Mouse (Mus musculus) embryonic facial prominence, embryonic 14.5 days (tissue): ENCODE data around the gene Fzd1. TPM values are rescaled to one million over a fixed set of nuclear protein-coding genes. Genes with fewer than 3 reads are reported as not detected.

Experiments
- ATAC-seq: fragments of 200-750 bp; cut with Nextera tagmentation; 2 replicates; pipeline ENCODE4 v1.8.0; 2017; ENCODE audit warnings: low read depth, moderate number of reproducible peaks, moderate TSS enrichment
- DNase-seq: peaks from one replicate; pipeline ENCODE4 v3.0.0-alpha.2; 2015; ENCODE audit warnings: low spot score
- H3K27ac ChIP-seq: fragments of 300-500 bp; sonication (generic); replicated peaks from 2 replicates; pipeline ENCODE4 v1.5.1; 2014; ENCODE audit warnings: low read depth, mild to moderate bottlenecking, low read length, moderate library complexity
- H3K27me3 ChIP-seq: fragments of 300-500 bp; sonication (generic); replicated peaks from 2 replicates; pipeline ENCODE4 v1.6.1; 2014; ENCODE audit warnings: low read length; ENCODE audit not compliant: control insufficient read depth, insufficient read depth
- H3K36me3 ChIP-seq: fragments of 300-500 bp; sonication (generic); 2 replicates; pipeline ENCODE4 v1.6.1; 2014; ENCODE audit warnings: low read length, mixed read lengths; ENCODE audit not compliant: control insufficient read depth, insufficient read depth
- H3K4me1 ChIP-seq: fragments of 300-500 bp; sonication (generic); 2 replicates; pipeline ENCODE4 v1.6.1; 2014; ENCODE audit warnings: antibody characterized with exemption, low read length; ENCODE audit not compliant: control insufficient read depth, insufficient read depth
- H3K4me2 ChIP-seq: fragments of 300-500 bp; sonication (generic); 2 replicates; pipeline ENCODE4 v1.6.1; 2014; ENCODE audit warnings: low read depth, mild to moderate bottlenecking, low read length, moderate library complexity, mixed read lengths
- H3K4me3 ChIP-seq: fragments of 300-500 bp; sonication (generic); 2 replicates; pipeline ENCODE4 v1.5.1; 2014; ENCODE audit warnings: low read depth, mild to moderate bottlenecking, low read length
- H3K9ac ChIP-seq: fragments of 300-500 bp; sonication (generic); 2 replicates; pipeline ENCODE4 v1.6.1; 2014; ENCODE audit warnings: low read depth, mild to moderate bottlenecking, low read length, moderate library complexity, mixed read lengths
- H3K9me3 ChIP-seq: fragments of 300-500 bp; sonication (generic); 2 replicates; pipeline ENCODE4 v1.6.1; 2016; ENCODE audit warnings: low read length; ENCODE audit not compliant: control insufficient read depth
- WGBS: fragments of 180-500 bp; shearing (Covaris S2); extraction: QIAGEN DNeasy Blood & Tissue Kit; methylation state at CpG from one replicate; pipeline ENCODE4 v1.1.7; 2014; 5-methylcytosine and 5-hydroxymethylcytosine counted together
- microRNA-seq: library from miRNA; unstranded; fragments of <30 nt; microRNA quantifications from one replicate; pipeline ENCODE4, GENCODE M21; 2016; ENCODE audit warnings: borderline number of aligned reads
- polyA plus RNA-seq: library from polyadenylated mRNA; unstranded; fragments of >200 nt; fragmentation: Nextera tagmentation; extraction: Ambion mirVana; gene quantifications from 2 replicates; pipeline ENCODE4 v1.2.1, GENCODE M21; 2014

Gene Fzd1
- polyA plus RNA-seq, 1 experiment from 2014 or later, result 29.6 TPM

GRCm38 (mm10) chr5:4733239-4733638 lies 24.6 kb downstream of the Fzd1 start:
- WGBS, result 53% methylated on average over 4 of the region's 4 CpGs

GRCm38 (mm10) chr5:4732241-4733229 lies 25.3 kb downstream of the Fzd1 start:
- 32% methylated on average over 10 of the region's 10 CpGs for WGBS
- peak; percentile 66 for DNase-seq
- Histone ChIP-seq H3K27me3 (no peaks in the 10 kb centered on the region), H3K4me1 (peaks cover 17% of the 10 kb centered on the region; the same call in 1 of the 2 replicates), H3K36me3 (no peaks in the 10 kb centered on the region), H3K4me3 (no peak overlapping the region), H3K9ac (no peak overlapping the region), H3K4me2 (no peak overlapping the region), H3K9me3 (no peaks in the 10 kb centered on the region), H3K27ac (no peak overlapping the region)
- ATAC-seq, result peak; percentile 55; the same call in 1 of the 2 replicates

More at GRCm38 (mm10) chr5:4733239-4733638, 24.6 kb downstream of the Fzd1 start:
- no peak overlapping the region for H3K9ac ChIP-seq
- H3K27ac ChIP-seq, result no peak overlapping the region
- no peaks in the 10 kb centered on the region for H3K27me3 ChIP-seq
- no peak for ATAC-seq
- H3K4me2 ChIP-seq, result no peak overlapping the region
- no peak overlapping the region for H3K4me3 ChIP-seq
- no peaks in the 10 kb centered on the region for H3K36me3 ChIP-seq
- no peak for DNase-seq
- H3K4me1 ChIP-seq, result peaks cover 17% of the 10 kb centered on the region; the same call in 1 of the 2 replicates
- H3K9me3 ChIP-seq, result no peaks in the 10 kb centered on the region

GRCm38 (mm10) chr5:4731743-4732215 lies 26.1 kb downstream of the Fzd1 start:
- no peaks in the 10 kb centered on the region for H3K27me3 ChIP-seq
- 46% methylated on average over 5 of the region's 5 CpGs for WGBS
- peaks cover 17% of the 10 kb centered on the region; the same call in 1 of the 2 replicates for H3K4me1 ChIP-seq
- H3K27ac ChIP-seq, result no peak overlapping the region
- no peak overlapping the region for H3K4me3 ChIP-seq
- H3K4me2 ChIP-seq, result no peak overlapping the region
- ATAC-seq, result peak; percentile 82; the same call in 1 of the 2 replicates
- peak; percentile 29 for DNase-seq
- H3K9ac ChIP-seq, result no peak overlapping the region
- H3K36me3 ChIP-seq, result no peaks in the 10 kb centered on the region
- H3K9me3 ChIP-seq, result no peaks in the 10 kb centered on the region

GRCm38 (mm10) chr5:4731064-4731463 lies 26.8 kb downstream of the Fzd1 start:
- no peak overlapping the region for H3K4me3 ChIP-seq
- no peaks in the 10 kb centered on the region for H3K27me3 ChIP-seq
- H3K27ac ChIP-seq, result no peak overlapping the region
- H3K9ac ChIP-seq, result no peak overlapping the region
- ATAC-seq (no peak), DNase-seq (no peak)
- 82% methylated on average over 3 of the region's 3 CpGs for WGBS
- no peaks in the 10 kb centered on the region for H3K9me3 ChIP-seq
- H3K4me2 ChIP-seq, result no peak overlapping the region
- no peaks in the 10 kb centered on the region for H3K36me3 ChIP-seq
- peaks cover 17% of the 10 kb centered on the region; the same call in 1 of the 2 replicates for H3K4me1 ChIP-seq

Small RNA genes lying within 50 kb of the gene (microRNA-seq; reads per million reads assigned to microRNA genes)
- not detected for gene Gm44483
